Mouse (Mus musculus) layer of hippocampus, adult 8-10 months (tissue): ENCODE results near the gene Omt2b. TPM values are rescaled to one million over a fixed set of nuclear protein-coding genes. Genes with fewer than 3 reads are reported as not detected.

Experiments used
- DNase-seq, 2 experiments: peaks; one replicate each; pipeline ENCODE4 v3.0.0; 2022; ENCODE audit warnings: low spot score in 2 of 2
- total RNA-seq, 4 experiments: library from RNA; stranded (reverse); gene quantifications; 2 replicates each; pipeline ENCODE4 v1.2.4; 2022

Gene Omt2b
- total RNA-seq, 4 experiments from 2014 or later: not detected

- peak in 1 of 2 experiments; percentile 5 for DNase-seq
Measured at GRCm38 (mm10) chr9:78378113-78378785, 50.9 kb downstream of the Omt2b start, which contains the start of gene Ooep. Ooep (minus strand) TSS chr9:78378725.

Other genes starting within 250 kb of the Omt2b start
- 100 to 1,000 TPM in 1 of 4 experiments, 10 to 100 TPM in 3; 89.9 to 102 (median 97.3) TPM for gene Fbxo9, start 218.5 kb upstream of the Omt2b start, total RNA-seq
- 10 to 100 TPM; 18.6 to 20.7 (median 19.9) TPM for gene Ick, start 218.4 kb upstream of the Omt2b start, total RNA-seq
- 10 to 100 TPM; 50.5 to 52.8 (median 51.7) TPM for gene Gsta4, start 144.8 kb upstream of the Omt2b start, total RNA-seq
- not detected for gene Gsta1, start 96.9 kb upstream of the Omt2b start, total RNA-seq
- not detected for gene Gm3776, start 70.5 kb upstream of the Omt2b start, total RNA-seq
- not detected for gene Gm10639, start 37.7 kb upstream of the Omt2b start, total RNA-seq
- gene Omt2a, start 12.8 kb upstream of the Omt2b start, total RNA-seq: not detected
- gene Gsta2, start 28.2 kb downstream of the Omt2b start, total RNA-seq: 1 to 10 TPM in 1 of 4 experiments, under 1 TPM in 2, not detected in 1; 0.45 to 2.6 (median 0.64) TPM
- gene Dppa5a, start 40.6 kb downstream of the Omt2b start, total RNA-seq: under 1 TPM in 1 of 4 experiments, not detected in 3; 0.98 TPM
- gene Ooep, start 51.1 kb downstream of the Omt2b start, total RNA-seq: under 1 TPM in 1 of 4 experiments, not detected in 3; 0.14 TPM
- gene Ddx43, start 68.2 kb downstream of the Omt2b start, total RNA-seq: under 1 TPM in 2 of 4 experiments, not detected in 2; 0.14 to 0.20 TPM
- 1 to 10 TPM in 2 of 4 experiments, under 1 TPM in 2; 0.68 to 1.5 (median 0.91) TPM for gene Cgas, start 115.6 kb downstream of the Omt2b start, total RNA-seq
- 10 to 100 TPM; 20.4 to 27.7 (median 26.1) TPM for gene Mto1, start 120.6 kb downstream of the Omt2b start, total RNA-seq
- gene Gm17324, start 121.2 kb downstream of the Omt2b start, total RNA-seq: 1 to 10 TPM in 1 of 4 experiments, under 1 TPM in 3; 0.60 to 1.3 (median 0.79) TPM
- 1,000 to 10,000 TPM; 2,504 to 3,682 (median 3,062) TPM for gene Eef1a1, start 161.6 kb downstream of the Omt2b start, total RNA-seq